Mouse (Mus musculus) midbrain, postnatal 0 days (tissue): ENCODE results near the gene Srsf1. TPM values are rescaled to one million over a fixed set of nuclear protein-coding genes. Genes with fewer than 3 reads are reported as not detected.

ENCODE experiments used
- ATAC-seq: fragments of 200-750 bp; cut with Nextera tagmentation; 2 replicates; pipeline ENCODE4 v1.8.0; 2017; ENCODE audit warnings: moderate number of reproducible peaks, mild to moderate bottlenecking, moderate TSS enrichment, moderate library complexity; ENCODE audit not compliant: low FRiP score
- DNase-seq: peaks from one replicate; pipeline ENCODE4 v3.0.0-alpha.2; 2015; ENCODE audit warnings: low spot score
- H3K27ac ChIP-seq: fragments of 300-500 bp; sonication (generic); 2 replicates; pipeline ENCODE4 v1.5.1; 2014; ENCODE audit warnings: low read depth, mild to moderate bottlenecking, low read length, mixed read lengths
- H3K27me3 ChIP-seq: fragments of 300-500 bp; sonication (generic); 2 replicates; pipeline ENCODE4 v1.6.1; 2014; ENCODE audit warnings: low read length, control low read depth, mixed read lengths; ENCODE audit not compliant: insufficient read depth
- H3K36me3 ChIP-seq: fragments of 300-500 bp; sonication (generic); 2 replicates; pipeline ENCODE4 v1.6.1; 2014; ENCODE audit warnings: low read length, control low read depth, mixed read lengths; ENCODE audit not compliant: insufficient read depth
- H3K4me1 ChIP-seq: fragments of 300-500 bp; sonication (generic); 2 replicates; pipeline ENCODE4 v1.6.1; 2014; ENCODE audit warnings: mild to moderate bottlenecking, control low read depth, antibody characterized with exemption, low read length, mixed read lengths; ENCODE audit not compliant: insufficient read depth
- H3K4me2 ChIP-seq: fragments of 300-500 bp; sonication (generic); 2 replicates; pipeline ENCODE4 v1.6.1; 2014; ENCODE audit warnings: low read depth, mild to moderate bottlenecking, low read length, mixed read lengths; ENCODE audit not compliant: poor library complexity, severe bottlenecking
- H3K4me3 ChIP-seq: fragments of 300-500 bp; sonication (generic); 2 replicates; pipeline ENCODE4 v1.5.1; 2014; ENCODE audit warnings: low read depth, mild to moderate bottlenecking, low read length, moderate library complexity
- H3K9ac ChIP-seq: fragments of 300-500 bp; sonication (generic); replicated peaks from 2 replicates; pipeline ENCODE4 v1.6.1; 2014; ENCODE audit warnings: mild to moderate bottlenecking, low read length, moderate library complexity, mixed read lengths; ENCODE audit not compliant: poor library complexity, severe bottlenecking
- H3K9me3 ChIP-seq: fragments of 300-500 bp; sonication (generic); 2 replicates; pipeline ENCODE4 v1.6.1; 2016; ENCODE audit warnings: low read length, control low read depth
- CTCF ChIP-seq: IDR thresholded peaks from 2 replicates; pipeline ENCODE4 v1.5.1; 2016; ENCODE audit warnings: antibody characterized with exemption, mild to moderate bottlenecking
- WGBS: fragments of 180-500 bp; shearing (Covaris S2); extraction: QIAGEN DNeasy Blood & Tissue Kit; methylation state at CpG from one replicate; pipeline ENCODE4 v1.1.7; 2014; 5-methylcytosine and 5-hydroxymethylcytosine counted together
- polyA plus RNA-seq: library from polyadenylated mRNA; unstranded; fragments of >200 nt; fragmentation: Nextera tagmentation; extraction: Ambion mirVana; gene quantifications from 2 replicates; pipeline ENCODE4 v1.2.1, GENCODE M21; 2015
- total RNA-seq: library from RNA; depleted of rRNA; stranded (reverse); fragments of >200 nt; gene quantifications from 2 replicates; pipeline ENCODE4 v1.2.3, GENCODE M21; 2014; rRNA removed

Srsf1 gene
- total RNA-seq: 280 and 374 TPM in 2 replicates
- polyA plus RNA-seq: 111 and 125 TPM in 2 replicates

- WGBS: under 1% methylated on average over 59 of the region's 60 CpGs
- peak; percentile 1; the same call in 1 of the 2 replicates for TF ChIP-seq CTCF
- no peaks in the 10 kb centered on the region for H3K27me3 ChIP-seq
Observed at GRCm38 (mm10) chr11:88046944-88047794, at the start of gene Srsf1. Srsf1 (plus strand) TSS chr11:88047373.

DNA sequence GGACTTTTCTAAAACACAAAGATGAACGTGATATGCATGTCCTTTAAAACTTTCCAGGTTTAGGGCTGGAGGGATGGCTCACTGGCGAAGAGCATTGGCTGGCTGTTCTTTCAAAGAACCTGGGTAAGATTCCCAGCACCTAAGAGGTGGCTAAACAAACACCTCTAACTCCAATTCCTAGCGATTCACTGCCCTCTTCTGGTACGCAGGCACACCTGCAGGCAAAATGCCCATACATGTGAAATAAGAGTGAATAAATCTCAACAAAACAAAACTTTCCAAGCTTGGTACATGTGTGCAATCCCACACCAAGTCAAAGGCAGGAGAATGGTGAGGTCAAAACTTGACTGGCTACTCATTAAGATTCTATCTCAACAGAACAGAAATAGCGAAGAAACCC is 47.4 kb upstream of the Srsf1 start:
- no peak for ATAC-seq
- Histone ChIP-seq H3K4me1 (no peaks in the 10 kb centered on the region), H3K36me3 (0 out of 2 replicates have a peak, but pooled peaks cover 3% of the 10 kb centered on the region), H3K4me3 (no peak overlapping the region), H3K9ac (no peak overlapping the region), H3K27ac (no peak overlapping the region), H3K9me3 (no peaks in the 10 kb centered on the region), H3K4me2 (no peak overlapping the region), H3K27me3 (no peaks in the 10 kb centered on the region)
- 92% methylated on average over 5 of the region's 5 CpGs for WGBS
- no peak for DNase-seq
- TF ChIP-seq CTCF: no peak; the same call in 1 of the 2 replicates

More at GRCm38 (mm10) chr11:88046944-88047794, at the start of gene Srsf1:
- Histone ChIP-seq H3K27ac (peak within 1 kb of the TSS; percentile 99), H3K4me2 (peak within 1 kb of the TSS; percentile 69), H3K36me3 (no peaks in the 10 kb centered on the region; the same call in 1 of the 2 replicates), H3K4me3 (peak within 1 kb of the TSS; percentile 95), H3K9me3 (no peaks in the 10 kb centered on the region), H3K4me1 (0 out of 2 replicates have a peak, but pooled peaks cover 6% of the 10 kb centered on the region), H3K9ac (peak within 1 kb of the TSS; percentile 97)
- peak; percentile 100 for DNase-seq
- peak; percentile 93 for ATAC-seq

GRCm38 (mm10) chr11:88002738-88003137 is 44.4 kb upstream of the Srsf1 start:
- Histone ChIP-seq H3K4me1 (no peaks in the 10 kb centered on the region), H3K9me3 (no peaks in the 10 kb centered on the region), H3K27me3 (no peaks in the 10 kb centered on the region), H3K4me2 (no peak overlapping the region), H3K9ac (no peak overlapping the region), H3K27ac (no peak overlapping the region), H3K4me3 (no peak overlapping the region), H3K36me3 (0 out of 2 replicates have a peak, but pooled peaks cover 3% of the 10 kb centered on the region)
- no peak for ATAC-seq
- DNase-seq: no peak
- whole genome bisulfite sequencing: 66% methylated on average over 4 of the region's 4 CpGs
- no peak for TF ChIP-seq CTCF

DNA sequence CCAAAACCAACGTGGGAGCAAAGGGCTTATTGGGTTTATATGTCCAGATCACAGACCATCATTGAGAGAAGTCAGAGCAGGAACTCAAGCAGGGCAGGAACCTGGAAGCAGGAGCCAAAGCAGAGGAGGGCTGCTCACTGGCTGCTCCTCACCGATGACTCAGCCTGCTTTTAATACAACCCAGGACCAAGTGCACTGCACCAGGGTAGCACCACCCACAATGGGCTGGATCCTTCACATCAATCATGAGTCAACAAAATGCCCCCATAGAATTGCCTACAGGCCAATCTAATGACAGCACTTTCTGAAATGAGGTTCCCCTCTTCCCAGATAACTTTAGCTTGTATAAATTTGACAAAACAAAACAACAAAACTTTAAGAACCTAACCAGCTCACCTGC is 43.0 kb upstream of the Srsf1 start:
- no peak overlapping the region for H3K9ac ChIP-seq
- DNase-seq: no peak
- no peak overlapping the region for H3K4me2 ChIP-seq
- no peaks in the 10 kb centered on the region for H3K27me3 ChIP-seq
- no peak for ATAC-seq
- WGBS: 63% methylated on average over 2 of the region's 2 CpGs
- H3K27ac ChIP-seq: no peak overlapping the region
- no peak overlapping the region for H3K4me3 ChIP-seq
- H3K36me3 ChIP-seq: 0 out of 2 replicates have a peak, but pooled peaks cover 3% of the 10 kb centered on the region
- TF ChIP-seq CTCF: no peak
- no peaks in the 10 kb centered on the region for H3K9me3 ChIP-seq
- no peaks in the 10 kb centered on the region for H3K4me1 ChIP-seq

DNA sequence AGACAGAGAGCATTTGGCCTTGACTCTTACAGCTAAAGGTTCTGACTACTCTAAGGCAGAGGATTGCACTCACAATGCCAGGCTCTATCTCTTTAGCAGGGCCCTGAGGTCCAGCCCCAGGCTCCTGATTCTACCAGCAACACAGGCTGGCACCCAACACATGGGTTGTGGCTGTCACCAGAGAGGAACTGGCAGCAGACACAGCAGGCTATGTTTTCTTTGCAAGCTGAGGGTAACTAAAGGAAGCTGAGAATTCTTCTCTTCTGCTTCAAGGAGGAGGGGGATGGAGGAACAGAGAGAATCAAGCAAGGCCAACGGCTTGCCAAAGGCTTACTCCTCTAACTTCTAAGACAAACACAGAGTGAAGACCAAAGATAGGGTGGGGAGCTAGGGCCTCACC is 38.5 kb upstream of the Srsf1 start:
- TF ChIP-seq CTCF: no peak
- H3K9ac ChIP-seq: no peak overlapping the region
- no peaks in the 10 kb centered on the region for H3K27me3 ChIP-seq
- no peak for ATAC-seq
- no peaks in the 10 kb centered on the region for H3K36me3 ChIP-seq
- peaks cover 8% of the 10 kb centered on the region for H3K4me1 ChIP-seq
- no peak overlapping the region for H3K27ac ChIP-seq
- DNase-seq: no peak
- no peak overlapping the region for H3K4me3 ChIP-seq
- H3K9me3 ChIP-seq: no peaks in the 10 kb centered on the region
- H3K4me2 ChIP-seq: no peak overlapping the region
- WGBS: 55% methylated on average over 1 of the region's 1 CpGs
